Mouse (Mus musculus): ENCODE results near the gene Krt17. TPM values are rescaled to one million over a fixed set of nuclear protein-coding genes. Genes with fewer than 3 reads are reported as not detected.
"Not testable (repeated sequence)": the region's sequence is repeated elsewhere in the genome, so short reads cannot be mapped to it uniquely, and the experiment has no call there.

Gene Krt17
- polyA plus RNA-seq, 2 experiments from 2014 or later = 1.7 to 6.4 TPM

- no peak for ATAC-seq
These were observed 1.5 kb upstream of the Krt17 start for GRCm38 (mm10) chr11:100262058-100262980.

DNA sequence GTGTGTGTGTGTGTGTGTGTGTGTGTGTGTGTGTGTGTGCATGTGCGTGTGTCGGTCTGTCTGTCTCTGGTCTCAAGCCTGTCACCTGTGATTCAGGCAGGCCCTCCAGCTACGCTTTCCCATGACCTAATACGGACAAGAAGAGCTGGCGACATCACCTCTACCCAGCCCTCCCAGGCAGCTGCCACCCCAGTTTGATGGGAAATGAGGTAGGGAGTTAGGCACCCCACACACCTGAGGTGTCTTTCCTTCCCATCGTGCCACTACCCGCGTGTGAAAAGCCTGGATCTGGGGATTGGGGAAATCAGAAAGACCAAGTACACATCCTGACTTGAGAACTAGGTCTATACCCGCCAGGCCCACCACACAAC is 391 bp upstream of the Krt17 start:
- no peak for ATAC-seq

DNA sequence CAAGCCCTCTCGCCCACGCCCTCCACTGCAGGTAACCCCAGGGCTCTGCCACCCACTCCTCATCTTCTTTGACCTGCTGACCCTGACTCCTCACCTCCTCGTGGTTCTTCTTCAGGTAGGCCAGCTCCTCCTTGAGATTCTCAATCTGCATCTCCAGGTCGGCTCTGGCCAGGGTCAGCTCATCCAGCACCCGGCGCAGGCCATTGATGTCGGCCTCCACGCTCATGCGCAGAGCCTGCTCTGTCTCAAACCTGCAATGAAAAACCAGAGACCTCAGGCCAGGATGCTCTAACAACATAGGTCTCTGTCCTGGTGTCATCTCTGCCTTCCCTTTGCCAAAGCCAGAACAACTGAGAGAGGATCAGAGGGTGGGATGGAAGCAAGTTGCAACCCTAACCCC is 1.8 kb downstream of the Krt17 start:
- ATAC-seq = no peak

GRCm38 (mm10) chr11:100257967-100258366 is 2.9 kb downstream of the Krt17 start:
- no peak for ATAC-seq

GRCm38 (mm10) chr11:100255514-100255913 is 5.3 kb downstream of the Krt17 start:
- no peak for ATAC-seq

GRCm38 (mm10) chr11:100254360-100255090 is 6.3 kb downstream of the Krt17 start:
- ATAC-seq = no peak

- ATAC-seq = no peak
These were observed 11.9 kb downstream of the Krt17 start, which contains the start of gene Krt16 for GRCm38 (mm10) chr11:100248852-100249465. Krt16 (minus strand) TSS chr11:100248902.

- ATAC-seq = not testable (repeated sequence)
These were observed 14.4 kb downstream of the Krt17 start for GRCm38 (mm10) chr11:100246471-100246870.

- not testable (repeated sequence) for ATAC-seq
These were observed 20.6 kb downstream of the Krt17 start for GRCm38 (mm10) chr11:100240272-100240671.

DNA sequence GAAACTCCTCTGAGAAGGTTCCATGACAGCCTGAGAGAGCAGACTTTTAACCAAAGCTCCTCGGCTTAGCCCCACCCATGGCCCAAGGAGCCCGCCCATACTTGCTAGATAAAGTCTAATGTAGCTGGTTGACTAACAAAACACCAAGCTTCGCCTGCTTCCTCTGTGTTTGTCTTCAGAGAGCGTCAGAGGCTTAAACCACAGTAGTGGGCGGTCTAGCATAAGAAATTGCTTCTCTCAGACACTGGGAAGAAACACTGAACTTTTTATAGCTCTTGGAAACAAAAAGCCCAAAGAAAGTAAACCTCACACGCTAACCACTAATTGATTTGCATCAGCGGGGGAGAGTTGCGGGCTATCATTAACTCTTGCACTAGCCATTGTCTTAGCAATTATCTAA is 39.1 kb downstream of the Krt17 start:
- ATAC-seq = no peak

DNA sequence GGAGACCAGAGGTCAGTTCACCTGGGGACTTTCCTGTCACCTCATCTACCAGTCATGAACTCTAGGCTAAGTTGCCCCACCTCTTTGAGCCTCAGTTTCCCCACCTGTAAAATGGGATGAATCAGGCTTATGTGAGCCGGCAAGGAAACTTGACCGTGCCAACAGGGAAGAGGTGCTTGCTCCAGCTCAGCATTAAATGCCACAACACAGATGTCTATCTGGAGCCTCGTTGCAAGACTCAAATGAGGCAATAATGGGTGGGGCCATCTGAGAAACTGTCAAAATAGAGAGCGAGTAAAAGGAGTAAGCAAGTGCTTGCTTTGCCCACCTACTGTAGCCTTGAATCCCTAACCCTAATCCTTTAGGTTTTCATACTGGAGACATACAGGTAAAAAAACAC is 41.5 kb downstream of the Krt17 start:
- ATAC-seq = no peak

GRCm38 (mm10) chr11:100208542-100208941 is 52.3 kb downstream of the Krt17 start:
- no peak for ATAC-seq

DNA sequence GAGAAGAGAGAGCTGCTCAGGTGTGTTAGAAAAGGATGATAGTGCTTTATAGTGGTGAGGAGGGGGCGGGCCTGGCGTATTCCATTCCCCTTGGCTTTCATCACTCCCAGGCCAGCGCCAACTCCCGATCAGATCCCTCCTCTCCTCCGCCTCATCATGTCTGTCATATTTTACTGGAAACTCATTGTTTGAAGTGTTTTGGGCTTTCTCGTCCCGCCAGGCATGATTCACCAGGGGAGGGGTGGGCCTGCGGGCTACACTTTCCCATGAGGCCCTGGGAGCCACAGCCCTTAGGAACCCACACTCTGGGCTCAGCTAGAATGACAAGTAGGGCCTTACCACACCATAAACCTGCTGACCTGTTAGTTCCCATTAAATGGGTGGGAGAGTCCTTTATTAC is 53.3 kb downstream of the Krt17 start, which contains the start of gene Krt14:
Krt14 (minus strand) TSS at position 51 of the 400 bp plus-strand sequence.
- ATAC-seq = no peak

Other genes starting within 250 kb of the Krt17 start
- gene Krt33a, start 244.8 kb downstream of the Krt17 start, polyA plus RNA-seq (2017; shearing (Covaris generic)) = not detected
- gene Krt33b, start 231.2 kb downstream of the Krt17 start, polyA plus RNA-seq (2017; shearing (Covaris generic)) = not detected
- not detected for gene Krt34, start 219.5 kb downstream of the Krt17 start, polyA plus RNA-seq (2017; shearing (Covaris generic))
- gene Krt31, start 210.5 kb downstream of the Krt17 start, polyA plus RNA-seq (2017; shearing (Covaris generic)) = not detected
- gene Krt32, start 172.8 kb downstream of the Krt17 start, polyA plus RNA-seq (2017; shearing (Covaris generic)) = not detected
- not detected for gene Krt35, start 164.8 kb downstream of the Krt17 start, polyA plus RNA-seq (2017; shearing (Covaris generic))
- not detected for gene Krt36, start 155.4 kb downstream of the Krt17 start, polyA plus RNA-seq (2017; shearing (Covaris generic))
- not detected for gene Krt13, start 139.5 kb downstream of the Krt17 start, polyA plus RNA-seq (2017; shearing (Covaris generic))
- not detected for gene Krt15, start 125.1 kb downstream of the Krt17 start, polyA plus RNA-seq (2017; shearing (Covaris generic))
- not detected for gene Krt19, start 112.4 kb downstream of the Krt17 start, polyA plus RNA-seq (2017; shearing (Covaris generic))
- gene Krt9, start 67.8 kb downstream of the Krt17 start, polyA plus RNA-seq (2017; shearing (Covaris generic)) = not detected
- gene Krt14, start 53.5 kb downstream of the Krt17 start, polyA plus RNA-seq (2017; shearing (Covaris generic)) = not detected
- gene Krt16, start 12.1 kb downstream of the Krt17 start, polyA plus RNA-seq (2017; shearing (Covaris generic)) = not detected
- not detected for gene Krt42, start 8.8 kb upstream of the Krt17 start, polyA plus RNA-seq (2017; shearing (Covaris generic))
- gene Eif1, start 58.9 kb upstream of the Krt17 start, polyA plus RNA-seq (2017; shearing (Covaris generic)) = 1,000 to 10,000 TPM; 1,870 to 3,129 TPM
- gene Gast, start 73.4 kb upstream of the Krt17 start, polyA plus RNA-seq (2017; shearing (Covaris generic)) = not detected
- gene Hap1, start 95.1 kb upstream of the Krt17 start, polyA plus RNA-seq (2017; shearing (Covaris generic)) = under 1 TPM in 1 of 2 experiments, not detected in 1; 0.50 TPM
- 1 to 10 TPM in 1 of 2 experiments, under 1 TPM in 1; 0.32 to 1.9 TPM for gene Jup, start 136.7 kb upstream of the Krt17 start, polyA plus RNA-seq (2017; shearing (Covaris generic))
- gene P3h4, start 153.8 kb upstream of the Krt17 start, polyA plus RNA-seq (2017; shearing (Covaris generic)) = not detected
- not detected for gene Fkbp10, start 154.7 kb upstream of the Krt17 start, polyA plus RNA-seq (2017; shearing (Covaris generic))
- 100 to 1,000 TPM; 126 to 156 TPM for gene Nt5c3b, start 180.8 kb upstream of the Krt17 start, polyA plus RNA-seq (2017; shearing (Covaris generic))
- under 1 TPM; 0.16 to 0.65 TPM for gene Klhl10, start 180.9 kb upstream of the Krt17 start, polyA plus RNA-seq (2017; shearing (Covaris generic))
- 1 to 10 TPM; 2.2 to 3.0 TPM for gene Klhl11, start 211.7 kb upstream of the Krt17 start, polyA plus RNA-seq (2017; shearing (Covaris generic))

Data from CD4-positive, CD25-positive, alpha-beta regulatory T cell, adult 4 months (primary cell).